ENCODE assay signal across 13 mouse cellular contexts in the genomic region with DNA sequence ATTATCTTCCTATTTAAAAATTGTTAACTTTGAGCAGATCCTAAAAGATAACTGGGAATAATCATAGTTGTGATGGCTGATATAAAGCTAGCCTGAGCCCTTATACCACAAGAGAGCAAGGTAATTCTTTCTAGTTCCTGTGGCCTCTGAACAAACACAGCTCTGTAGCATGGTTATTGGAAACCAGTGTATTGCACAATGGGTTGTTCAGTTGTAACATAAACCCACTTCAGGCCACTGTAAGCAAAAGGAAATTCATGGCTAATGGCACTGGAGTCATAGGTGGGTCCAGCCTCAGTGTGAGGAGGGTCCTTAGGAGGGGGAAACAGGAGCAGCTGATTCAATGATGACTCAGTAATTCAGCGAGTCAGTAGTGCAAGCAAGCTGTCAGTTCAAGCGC.
"Had no signal": no experiment of that assay in that cellular context is flagged by ENCODE, and none has a peak within 500 bp of the region (broad histone marks: within the 10 kb centered on the region; RNA-seq: fewer than 3 reads in every experiment).

No protein-coding gene starts in this region.

- H3K27ac ChIP-seq: layer of hippocampus, adult 2 months; limb, embryonic 12.5 days; liver, embryonic 13.5 days; macrophage; midbrain, embryonic 13.5 days; neural tube, embryonic 15.5 days had no signal

- H3K4me1 ChIP-seq: limb, embryonic 12.5 days; liver, embryonic 13.5 days; neural tube, embryonic 15.5 days had no signal

- DNase-seq: kidney, adult 11 months; kidney, postnatal 10 days; kidney, postnatal 4 days; liver, embryonic 13.5 days; lung, embryonic 14.5 days; right cerebral cortex, adult 18-20 months; right cerebral cortex, postnatal 25 days; thymus, postnatal 4 days had no signal

- H3K36me3 ChIP-seq: limb, embryonic 12.5 days; liver, embryonic 13.5 days; midbrain, embryonic 13.5 days; neural tube, embryonic 15.5 days had no signal

- H3K4me3 ChIP-seq: layer of hippocampus, adult 2 months; limb, embryonic 12.5 days; liver, embryonic 13.5 days; midbrain, embryonic 13.5 days; neural tube, embryonic 15.5 days had no signal

- H3K4me2 ChIP-seq: limb, embryonic 12.5 days; liver, embryonic 13.5 days; lung, embryonic 14.5 days; midbrain, embryonic 13.5 days; neural tube, embryonic 15.5 days had no signal

- H3K27me3 ChIP-seq: limb, embryonic 12.5 days; liver, embryonic 13.5 days; midbrain, embryonic 13.5 days; neural tube, embryonic 15.5 days had no signal

- ATAC-seq: midbrain, embryonic 13.5 days had no signal

- H3K9ac ChIP-seq: limb, embryonic 12.5 days; liver, embryonic 13.5 days; lung, embryonic 14.5 days; midbrain, embryonic 13.5 days; neural tube, embryonic 15.5 days had no signal

- H3K9me3 ChIP-seq: limb, embryonic 12.5 days; liver, embryonic 13.5 days; midbrain, embryonic 13.5 days; neural tube, embryonic 15.5 days had no signal
